Mouse (Mus musculus) granulocyte monocyte progenitor cell, adult 5-6 weeks (primary cell): ENCODE data around the gene Lilrb4a. TPM values are rescaled to one million over a fixed set of nuclear protein-coding genes. Genes with fewer than 3 reads are reported as not detected.
"Not testable (repeated sequence)": the region's sequence is repeated elsewhere in the genome, so short reads cannot be mapped to it uniquely, and the experiment has no call there.

Experiments
- ATAC-seq: replicated peaks from 2 replicates; pipeline ENCODE4 v1.8.0; 2016; ENCODE audit warnings: mild to moderate bottlenecking, moderate TSS enrichment, inconsistent platforms; ENCODE audit not compliant: poor library complexity, severe bottlenecking
- total RNA-seq, 2 experiments: library from RNA; stranded (forward) in 1 of 2; stranded (reverse) in 1 of 2; fragments of 200-712, 200-1000 nt in 1 of 2; fragments of >200 nt in 1 of 2; fragmentation: Nextera tagmentation in 1 of 2; gene quantifications; 2 replicates each; pipeline ENCODE4 v1.2.3; 2014 to 2017

The Lilrb4a gene
- total RNA-seq (2014; fragmentation: Nextera tagmentation), result 5.7 and 10.6 TPM in 2 replicates
- 27.1 and 38.8 TPM in 2 replicates for total RNA-seq (2017)

GRCm38 (mm10) chr10:51490691-51491090, at the start of gene Lilrb4a:
Lilrb4a (plus strand) TSS chr10:51490956.
- peak; percentile 97 for ATAC-seq

- ATAC-seq, result no peak
These were observed 39.1 kb upstream of the Lilrb4a start for GRCm38 (mm10) chr10:51451610-51452009.

GRCm38 (mm10) chr10:51453616-51454298, 37.0 kb upstream of the Lilrb4a start:
- peak; percentile 72 for ATAC-seq

GRCm38 (mm10) chr10:51454365-51454764, 36.4 kb upstream of the Lilrb4a start:
- ATAC-seq, result peak; percentile 21

- peak; percentile 67 for ATAC-seq
These were observed 35.0 kb upstream of the Lilrb4a start for GRCm38 (mm10) chr10:51455762-51456161.

GRCm38 (mm10) chr10:51456369-51456768, 34.4 kb upstream of the Lilrb4a start:
- peak; percentile 51 for ATAC-seq

GRCm38 (mm10) chr10:51463800-51464199, 27.0 kb upstream of the Lilrb4a start:
- ATAC-seq, result not testable (repeated sequence)

GRCm38 (mm10) chr10:51480397-51480796, 10.4 kb upstream of the Lilrb4a start, which contains the start of the genes Gm49339 and Lilr4b:
Gm49339 (plus strand) TSS chr10:51480612.
Lilr4b (plus strand) TSS chr10:51480632.
- peak; percentile 99 for ATAC-seq

GRCm38 (mm10) chr10:51520021-51520420, 29.3 kb downstream of the Lilrb4a start:
- peak; percentile 81 for ATAC-seq

GRCm38 (mm10) chr10:51521453-51521852, 30.7 kb downstream of the Lilrb4a start:
- ATAC-seq, result peak; percentile 66

- ATAC-seq, result peak; percentile 54
These were observed 35.3 kb downstream of the Lilrb4a start for GRCm38 (mm10) chr10:51526090-51526489.

GRCm38 (mm10) chr10:51526633-51527032, 35.9 kb downstream of the Lilrb4a start:
- ATAC-seq, result no peak

GRCm38 (mm10) chr10:51528840-51529434, 38.2 kb downstream of the Lilrb4a start:
- peak; percentile 28 for ATAC-seq

- ATAC-seq, result no peak
These were observed 38.7 kb downstream of the Lilrb4a start for GRCm38 (mm10) chr10:51529497-51529896.

- peak; percentile 88 for ATAC-seq
These were observed 40.1 kb downstream of the Lilrb4a start for GRCm38 (mm10) chr10:51530813-51531212.

Other genes with a start within 250 kb of the Lilrb4a start
- not detected in 2 replicates for gene Gm49339, start 10.3 kb upstream of the Lilrb4a start, total RNA-seq (2014; fragmentation: Nextera tagmentation)
- gene Gm49339, start 10.3 kb upstream of the Lilrb4a start, total RNA-seq (2017), result 4.5 TPM in 1 of 2 replicates, not detected in the other
- gene Lilr4b, start 10.3 kb upstream of the Lilrb4a start, total RNA-seq (2014; fragmentation: Nextera tagmentation), result 0.17 and 6.7 TPM in 2 replicates
- gene Lilr4b, start 10.3 kb upstream of the Lilrb4a start, total RNA-seq (2017), result 15.0 and 20.1 TPM in 2 replicates
- gene Fam162b, start 99.6 kb downstream of the Lilrb4a start, total RNA-seq (2014; fragmentation: Nextera tagmentation), result not detected in 2 replicates
- not detected in 2 replicates for gene Fam162b, start 99.6 kb downstream of the Lilrb4a start, total RNA-seq (2017)
- not detected in 2 replicates for gene Gprc6a, start 140.5 kb downstream of the Lilrb4a start, total RNA-seq (2014; fragmentation: Nextera tagmentation)
- gene Gprc6a, start 140.5 kb downstream of the Lilrb4a start, total RNA-seq (2017), result not detected in 2 replicates
- not detected in 2 replicates for gene Rfx6, start 186.8 kb downstream of the Lilrb4a start, total RNA-seq (2014; fragmentation: Nextera tagmentation)
- not detected in 2 replicates for gene Rfx6, start 186.8 kb downstream of the Lilrb4a start, total RNA-seq (2017)